Mouse (Mus musculus): ENCODE data around the gene Blvra.
"Not testable (repeated sequence)": the region's sequence is repeated elsewhere in the genome, so short reads cannot be mapped to it uniquely, and the experiment has no call there.

The Blvra gene

DNA sequence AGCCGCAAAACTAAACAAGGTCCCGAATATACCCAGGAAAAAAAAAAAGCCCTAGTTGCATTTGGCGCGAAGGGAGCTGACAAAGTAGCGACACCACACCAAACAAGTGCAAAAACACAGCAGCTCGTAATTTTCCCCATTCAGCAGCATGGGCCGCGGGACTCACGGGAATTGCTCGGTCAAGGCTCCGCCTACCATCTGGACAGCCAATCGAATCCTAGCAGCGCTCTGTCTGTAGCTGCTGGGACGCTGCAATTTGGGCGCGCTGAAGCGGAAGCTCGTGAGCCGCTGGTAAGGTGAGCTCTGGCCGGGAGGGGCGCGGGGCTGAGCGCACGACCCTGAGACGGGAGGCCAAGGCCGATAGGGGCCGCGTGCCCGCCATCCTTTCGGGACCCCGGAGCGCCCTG lies at the start of gene Blvra:
Gene Blvra (plus strand): TSS at position 231 of the 407 bp plus-strand sequence.
- peak; percentile 63 for DNase-seq (ENCODE audit: low read depth, low spot score)

DNA sequence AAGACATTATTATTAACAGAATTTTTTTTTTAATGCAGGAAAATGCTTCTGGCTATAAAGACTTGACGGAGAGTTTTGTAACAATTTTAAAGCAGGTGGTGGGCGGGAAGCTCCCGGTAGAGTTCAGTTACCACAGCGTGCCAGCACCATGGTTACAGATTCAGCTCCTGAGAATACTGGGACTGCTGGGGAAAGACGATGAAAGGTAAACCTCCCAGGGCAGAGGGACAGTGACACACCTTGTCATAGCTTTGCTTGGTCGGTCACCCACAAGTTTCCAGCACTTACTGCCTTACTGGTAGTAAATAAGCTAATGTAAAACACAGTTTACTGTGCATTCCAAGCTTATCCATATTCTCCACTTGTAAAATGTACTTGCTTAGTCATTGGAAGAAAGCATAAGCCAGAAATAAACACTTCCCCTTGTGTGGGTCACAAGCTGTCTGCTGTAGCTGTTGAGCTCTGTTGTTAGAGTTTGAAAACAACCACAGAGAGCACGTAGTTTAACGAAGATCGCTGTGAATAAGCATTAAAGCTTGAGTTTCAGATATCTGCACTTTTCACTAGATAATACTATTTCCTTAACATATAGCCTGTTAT lies 35.4 kb upstream of the Blvra start:
- no peak for DNase-seq (ENCODE audit: low read depth, low spot score)

DNA sequence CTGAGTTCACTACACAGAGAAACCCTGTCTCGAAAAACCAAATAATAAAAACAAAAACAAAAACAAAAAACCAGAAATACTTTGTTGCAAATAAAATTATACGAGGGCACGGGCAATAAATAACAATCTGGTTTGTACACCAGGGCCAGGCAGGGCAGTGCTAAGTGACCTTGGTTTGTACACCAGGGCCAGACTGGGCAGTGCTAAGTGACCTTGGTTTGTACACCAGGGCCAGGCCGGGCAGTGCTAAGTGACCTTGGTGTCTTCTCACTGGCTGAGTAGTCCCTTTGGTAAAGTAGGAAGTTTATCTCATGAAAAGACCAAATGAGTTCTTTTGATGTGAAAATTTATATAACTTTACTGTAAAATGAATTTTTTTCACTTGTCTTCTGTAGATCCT lies 33.2 kb upstream of the Blvra start:
- no peak for DNase-seq (ENCODE audit: low read depth, low spot score)

DNA sequence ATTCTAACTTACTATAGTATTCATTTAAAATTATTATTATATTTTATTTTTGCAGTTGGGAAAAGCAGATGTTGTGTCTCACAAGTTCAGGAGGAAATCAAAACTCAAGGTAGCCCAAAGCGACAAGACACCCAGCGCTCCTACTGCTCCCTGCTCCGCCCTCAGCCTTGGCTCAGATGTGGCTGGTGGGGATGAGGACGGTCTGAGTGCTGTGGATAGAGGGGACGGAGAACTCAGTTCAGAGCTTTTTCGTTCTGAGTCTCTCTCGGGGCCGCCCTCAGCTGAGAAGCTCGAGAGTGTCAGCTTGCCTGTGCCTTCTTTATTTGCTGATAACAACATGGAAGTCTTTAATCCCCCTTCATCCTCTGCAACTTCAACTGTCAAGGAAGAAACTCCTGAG lies 9.0 kb upstream of the Blvra start:
- no peak for DNase-seq (ENCODE audit: low read depth, low spot score)

DNA sequence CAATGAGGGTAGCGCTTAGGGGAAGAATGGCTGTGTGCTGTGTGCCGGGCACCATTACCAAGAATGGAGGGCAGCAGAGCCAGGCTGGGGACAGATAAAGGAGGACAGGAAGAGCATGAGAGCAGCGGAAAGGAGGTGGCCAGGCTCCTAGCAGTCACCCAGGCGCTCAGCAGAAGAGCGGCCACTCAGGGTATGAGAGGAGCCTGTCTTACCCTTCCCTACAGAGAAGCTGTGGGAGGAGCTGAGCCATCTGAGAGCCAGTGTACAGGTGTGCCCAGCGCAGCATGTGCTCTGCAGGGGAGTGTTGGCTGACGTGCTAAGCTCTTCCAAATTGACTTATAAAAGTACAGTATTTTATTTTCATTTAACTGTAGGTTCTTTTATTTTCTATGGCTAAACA lies 1.7 kb upstream of the Blvra start:
- no peak for DNase-seq (ENCODE audit: low read depth, low spot score)

DNA sequence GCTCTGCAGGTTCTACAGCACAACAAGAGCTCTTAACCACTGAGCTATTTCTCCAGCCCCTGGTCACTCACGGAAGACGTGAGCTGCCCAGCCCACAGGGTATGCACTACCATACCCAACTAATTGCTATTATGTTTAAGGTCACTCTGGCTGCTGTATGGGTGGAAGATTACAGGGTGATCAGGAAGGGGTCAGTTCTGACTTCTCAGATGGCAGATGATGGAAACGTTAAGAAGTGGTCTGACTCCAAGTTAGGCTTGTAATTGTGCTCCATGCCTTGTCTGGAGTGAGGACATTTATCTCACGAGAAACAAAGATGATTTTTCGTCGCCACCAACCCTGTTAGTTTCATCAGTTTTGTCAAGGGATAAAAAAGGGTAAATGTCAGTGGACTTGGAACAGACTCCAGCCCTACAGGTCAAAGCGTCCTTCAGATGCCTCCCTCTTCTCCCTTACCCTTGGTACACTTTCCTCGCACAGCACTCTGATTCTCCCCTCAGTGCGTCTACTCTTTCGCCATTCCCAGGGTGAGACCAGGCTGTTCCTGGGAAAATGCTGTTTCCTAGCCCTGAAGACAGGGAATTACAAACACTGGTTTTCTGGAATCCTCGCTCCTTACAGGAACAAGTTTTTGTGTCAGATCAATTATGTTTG lies 557 bp upstream of the Blvra start:
- DNase-seq (ENCODE audit: low read depth, low spot score): no peak

DNA sequence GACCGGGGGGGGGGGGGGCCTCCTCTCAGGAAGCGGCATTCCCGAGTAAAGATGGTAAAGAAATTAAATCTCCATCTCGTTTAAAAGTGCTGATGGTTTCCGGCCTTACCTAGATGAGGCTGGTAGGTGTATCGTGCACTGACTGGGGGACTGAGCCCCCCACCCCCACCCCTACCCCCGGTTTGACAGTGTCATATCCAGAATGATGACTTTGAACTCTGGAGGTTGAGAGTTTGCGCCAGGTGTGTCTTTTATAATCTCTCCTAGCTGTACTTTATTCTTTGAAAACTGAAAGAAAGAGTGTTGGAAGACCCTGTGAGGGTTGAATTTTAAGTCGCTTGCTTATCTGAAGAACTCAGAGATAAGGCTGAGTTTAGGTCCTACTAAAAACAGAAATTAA lies 414 bp downstream of the Blvra start:
- no peak for DNase-seq (ENCODE audit: low read depth, low spot score)

DNA sequence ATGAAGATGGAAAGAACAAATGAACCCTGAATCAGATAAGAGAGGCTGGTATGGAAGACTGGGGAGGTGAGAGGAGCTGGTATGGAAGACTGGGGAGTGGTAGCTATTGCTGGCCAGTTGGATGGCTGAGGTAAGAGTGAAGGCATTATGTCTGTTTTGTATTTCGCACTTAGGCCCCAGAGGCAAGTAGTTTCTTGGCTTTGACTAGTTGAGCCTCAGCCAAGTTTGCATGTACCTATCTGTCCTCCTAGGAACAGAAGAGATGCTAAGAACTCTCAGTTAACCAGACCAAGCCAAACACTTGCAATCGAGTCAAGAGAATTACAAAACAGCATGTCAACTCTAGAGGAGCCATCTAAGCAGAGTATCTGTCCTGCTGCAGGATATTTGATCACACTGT lies 3.7 kb downstream of the Blvra start:
- DNase-seq (ENCODE audit: low read depth, low spot score): no peak

DNA sequence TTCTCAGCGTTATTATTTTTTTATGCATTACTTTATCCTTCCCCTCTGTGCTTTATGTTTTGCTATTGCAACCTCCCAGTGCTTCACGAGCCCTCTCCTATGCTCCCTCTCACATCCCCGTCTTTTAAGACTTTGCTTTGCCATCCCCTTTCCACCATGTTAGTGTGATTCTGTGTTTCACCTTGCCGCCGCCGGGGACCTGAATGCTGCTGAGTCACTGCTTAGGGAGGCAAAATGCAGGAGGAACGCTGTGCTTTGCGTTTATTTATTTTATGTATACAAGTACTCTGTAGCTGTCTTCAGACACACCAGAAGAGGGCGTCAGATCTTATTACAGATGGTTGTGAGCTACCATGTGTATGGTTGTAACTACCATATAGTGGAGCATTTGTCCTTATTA lies 7.1 kb downstream of the Blvra start:
- no peak for DNase-seq (ENCODE audit: low read depth, low spot score)

DNA sequence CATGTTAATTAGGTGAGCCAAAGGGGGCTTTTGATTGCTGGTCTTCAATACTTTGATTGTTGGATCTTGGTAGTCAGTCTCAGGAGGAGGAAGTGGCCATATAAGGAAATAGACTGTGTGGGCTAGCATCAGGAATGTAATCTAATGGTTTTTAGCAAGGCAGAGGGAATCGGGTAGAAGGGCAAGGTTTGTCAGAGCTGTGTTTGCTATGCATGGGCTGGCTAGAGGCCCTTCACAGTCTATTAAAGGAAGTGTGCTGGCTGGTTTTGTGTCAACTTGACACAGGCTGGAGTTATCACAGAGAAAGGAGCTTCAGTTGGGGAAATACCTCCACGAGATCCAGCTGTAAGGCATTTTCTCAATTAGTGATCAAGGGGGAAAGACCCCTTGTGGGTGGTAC lies 8.6 kb downstream of the Blvra start:
- not testable (repeated sequence) for DNase-seq (ENCODE audit: low read depth, low spot score)

DNA sequence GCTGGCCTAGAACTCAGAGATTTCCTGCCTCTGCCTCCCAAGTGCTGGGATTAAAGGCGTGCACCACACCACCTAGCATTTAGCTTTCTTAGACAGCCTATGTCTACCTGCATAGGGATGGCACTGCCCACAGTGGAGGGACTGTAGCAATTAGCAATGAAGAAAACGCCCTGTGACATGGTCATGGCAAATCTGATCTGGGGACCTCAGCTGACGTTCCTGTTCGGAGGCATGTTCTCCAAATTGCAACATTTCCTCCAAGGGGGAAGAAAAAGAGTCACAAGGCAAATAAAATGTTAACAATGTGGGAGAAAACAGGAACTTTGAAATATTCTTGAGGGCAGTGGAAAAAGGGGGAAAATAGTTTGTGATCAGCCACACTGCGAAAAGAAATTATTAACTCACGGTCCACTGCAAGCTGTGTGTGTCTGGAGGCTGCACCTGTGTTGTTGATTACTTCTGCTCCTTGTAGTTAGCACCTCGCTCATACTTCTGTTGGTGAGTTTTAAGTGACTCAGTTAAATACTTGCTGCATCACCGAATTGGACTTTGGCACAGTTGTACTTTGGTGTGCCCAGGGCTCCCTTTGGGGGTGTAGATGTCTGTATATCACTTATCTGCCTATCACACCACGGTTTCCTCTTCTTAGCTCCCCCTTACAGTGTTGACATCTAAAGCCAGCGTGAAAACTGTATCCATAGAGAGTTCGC lies 9.6 kb downstream of the Blvra start:
- no peak for DNase-seq (ENCODE audit: low read depth, low spot score)

DNA sequence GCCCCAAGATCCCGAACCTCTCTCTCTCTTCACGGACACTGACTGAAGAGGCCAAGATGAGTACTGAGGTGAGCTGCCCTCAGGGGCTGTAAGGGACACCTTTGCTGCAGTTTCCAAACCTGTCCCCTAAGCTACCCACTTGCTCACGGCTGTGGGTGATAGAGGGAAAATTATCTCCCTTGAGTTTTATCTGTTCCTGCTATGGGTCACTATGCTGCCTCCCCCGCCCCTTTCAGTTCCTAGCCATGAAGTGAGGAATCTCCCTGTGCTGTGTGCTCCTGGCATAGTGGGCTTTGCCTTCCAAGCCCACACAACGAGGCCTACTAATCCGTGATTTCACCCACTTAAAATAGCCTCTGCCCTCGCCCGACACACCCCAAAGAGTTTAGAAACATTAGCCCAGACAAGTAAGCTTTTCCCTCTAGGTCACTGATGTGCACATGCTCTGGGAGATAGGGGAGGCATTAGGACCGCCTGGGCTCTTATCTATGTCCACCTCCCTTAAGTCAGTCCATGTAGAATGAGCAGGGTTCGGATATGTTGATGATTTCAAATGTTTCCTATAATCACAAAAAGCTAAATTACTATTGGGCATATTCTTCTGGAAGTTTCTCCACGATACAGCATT lies 10.2 kb downstream of the Blvra start:
- DNase-seq (ENCODE audit: low read depth, low spot score): no peak

DNA sequence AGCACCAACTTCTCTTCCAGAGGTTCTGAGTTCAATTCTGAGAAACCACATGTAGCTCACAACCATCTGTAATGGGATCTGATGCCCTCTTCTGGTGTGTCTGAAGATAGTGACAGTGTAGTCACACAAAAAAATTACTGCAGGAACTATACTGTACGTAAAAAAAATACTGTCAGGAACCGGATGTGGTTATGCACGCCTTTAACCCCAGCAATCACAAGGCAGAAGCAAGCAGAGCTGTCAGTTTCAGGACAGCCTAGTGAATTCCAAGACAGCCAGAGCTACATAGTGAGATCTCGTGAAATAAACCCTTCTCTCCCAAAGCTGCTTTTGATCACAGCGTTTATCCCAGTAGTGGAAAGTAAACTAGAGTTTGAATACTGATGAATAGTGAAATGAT lies 15.8 kb downstream of the Blvra start:
- no peak for DNase-seq (ENCODE audit: low read depth, low spot score)

DNA sequence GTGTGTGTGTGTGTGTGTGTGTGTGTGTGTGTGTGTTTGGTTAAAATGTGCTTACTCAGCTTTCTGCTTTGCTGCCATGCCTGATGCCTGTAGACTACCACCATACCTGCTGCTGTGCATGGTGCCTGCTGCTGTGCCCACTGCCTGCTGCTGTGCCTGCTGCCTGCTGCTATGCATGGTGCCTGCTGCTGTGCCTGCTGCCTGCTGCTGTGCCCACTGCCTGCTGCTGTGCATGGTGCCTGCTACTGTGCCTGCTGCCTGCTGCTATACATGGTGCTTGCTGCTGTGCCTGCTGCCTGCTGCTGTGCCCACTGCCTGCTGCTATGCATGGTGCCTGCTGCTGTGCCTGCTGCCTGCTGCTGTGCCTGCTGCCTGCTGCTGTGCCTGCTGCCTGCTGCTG lies 19.7 kb downstream of the Blvra start:
- not testable (repeated sequence) for DNase-seq (ENCODE audit: low read depth, low spot score)

DNA sequence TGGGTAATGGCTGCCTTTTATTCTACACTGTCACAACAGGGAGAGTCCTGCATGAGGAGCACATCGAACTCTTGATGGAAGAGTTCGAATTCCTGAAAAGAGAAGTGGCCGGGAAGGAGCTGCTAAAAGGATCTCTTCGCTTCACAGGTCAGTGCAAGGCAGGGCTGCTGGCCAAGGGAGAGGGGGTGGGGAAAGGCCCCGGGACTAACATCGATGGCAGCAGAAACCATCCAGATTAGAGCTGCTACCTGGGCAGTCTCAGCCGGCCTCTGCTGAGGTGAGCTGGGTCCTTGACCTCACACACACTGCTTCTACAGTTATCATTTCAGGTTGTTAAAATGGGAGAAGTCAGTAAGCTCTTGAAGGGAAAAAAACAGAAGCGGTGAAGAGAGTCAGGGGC lies 21.5 kb downstream of the Blvra start:
- no peak for DNase-seq (ENCODE audit: low read depth, low spot score)

DNA sequence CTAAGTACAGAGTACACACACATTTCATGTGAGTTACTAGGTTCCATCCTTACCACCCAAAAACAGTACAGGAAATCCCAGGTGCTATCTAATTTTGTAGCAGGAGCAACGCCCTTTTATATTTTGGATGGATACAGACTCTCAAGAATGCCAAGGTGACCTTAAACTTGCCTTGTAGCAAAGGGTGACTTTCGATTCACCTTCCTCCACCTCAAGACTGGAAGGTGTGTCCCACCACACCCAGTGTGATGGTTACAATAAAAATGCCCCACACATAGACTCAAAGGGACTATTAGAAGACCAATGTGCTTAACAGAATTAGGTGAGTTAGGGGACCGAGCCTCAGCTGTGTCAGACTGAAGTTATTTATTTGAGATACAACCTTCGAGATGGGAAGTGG lies 38.5 kb downstream of the Blvra start:
- DNase-seq (ENCODE audit: low read depth, low spot score): no peak

DNA sequence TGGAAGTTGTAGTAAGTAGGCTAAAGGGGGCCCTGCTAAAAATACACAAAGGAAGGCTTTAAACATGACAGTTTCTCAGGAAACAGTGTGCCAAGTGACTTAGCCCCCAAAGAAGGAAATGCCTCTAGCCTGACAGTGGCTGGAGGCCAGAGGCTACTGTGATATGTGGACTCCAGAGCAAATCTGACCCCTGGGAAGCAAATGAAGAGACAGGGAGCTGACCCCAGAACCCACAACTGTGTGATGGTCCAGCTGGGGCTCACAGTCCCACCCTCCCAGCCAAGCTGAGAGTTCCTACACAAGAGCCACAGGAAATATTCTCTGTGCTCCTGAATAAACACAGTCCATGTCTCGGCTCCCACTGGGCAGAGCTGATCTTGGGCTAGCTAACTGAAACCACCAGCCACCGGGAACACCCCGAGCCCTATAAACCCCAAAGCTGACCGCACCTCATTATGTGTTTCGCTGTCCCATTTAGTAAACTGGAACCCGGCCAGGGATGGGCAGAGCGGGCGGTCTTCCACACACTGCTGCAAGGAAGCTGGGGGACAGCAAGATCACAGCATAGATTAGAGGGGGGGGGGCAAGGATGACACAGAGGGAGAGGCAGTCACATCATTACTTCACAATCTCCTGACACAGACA lies 51.2 kb downstream of the Blvra start:
- DNase-seq (ENCODE audit: low read depth, low spot score): no peak

DNA sequence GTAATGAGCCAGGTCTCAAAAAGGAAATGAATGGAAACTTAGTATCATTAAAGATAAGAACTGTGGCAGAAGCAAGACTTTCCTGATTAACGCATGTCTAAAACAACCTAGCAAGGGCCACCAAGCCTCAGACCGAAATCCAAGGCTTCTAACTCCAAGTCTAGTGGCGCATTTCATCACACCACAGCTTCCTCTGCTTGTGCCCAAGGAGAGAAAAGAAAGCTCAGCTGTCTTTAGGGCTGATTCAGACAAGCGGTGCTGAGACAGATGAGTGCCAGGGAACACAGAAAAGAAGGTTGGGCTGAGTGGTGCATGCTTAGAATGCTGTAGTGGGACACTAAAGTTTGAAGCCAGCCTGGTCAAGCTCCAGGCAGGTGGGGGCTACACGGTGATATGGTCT lies 58.5 kb downstream of the Blvra start:
- DNase-seq (ENCODE audit: low read depth, low spot score): no peak

DNA sequence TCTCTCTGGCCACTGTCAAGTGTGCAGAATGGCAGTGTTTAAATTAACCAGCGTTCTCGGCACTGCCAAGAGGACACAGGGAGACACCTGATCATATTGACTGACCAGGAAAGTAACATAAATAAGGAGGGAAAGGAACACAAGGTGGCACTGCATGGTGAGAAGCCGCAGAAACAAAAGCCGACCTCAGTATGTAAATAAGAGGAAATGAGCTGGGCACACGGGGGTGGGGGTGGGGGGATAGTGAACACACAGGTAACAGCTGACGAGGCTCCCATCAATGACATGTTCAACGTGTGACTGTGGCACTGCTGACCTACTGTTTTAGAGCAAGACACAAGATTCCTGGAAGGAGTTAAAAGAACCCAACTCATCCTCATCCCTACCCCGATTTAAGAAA lies 60.9 kb downstream of the Blvra start:
- DNase-seq (ENCODE audit: low read depth, low spot score): no peak

DNA sequence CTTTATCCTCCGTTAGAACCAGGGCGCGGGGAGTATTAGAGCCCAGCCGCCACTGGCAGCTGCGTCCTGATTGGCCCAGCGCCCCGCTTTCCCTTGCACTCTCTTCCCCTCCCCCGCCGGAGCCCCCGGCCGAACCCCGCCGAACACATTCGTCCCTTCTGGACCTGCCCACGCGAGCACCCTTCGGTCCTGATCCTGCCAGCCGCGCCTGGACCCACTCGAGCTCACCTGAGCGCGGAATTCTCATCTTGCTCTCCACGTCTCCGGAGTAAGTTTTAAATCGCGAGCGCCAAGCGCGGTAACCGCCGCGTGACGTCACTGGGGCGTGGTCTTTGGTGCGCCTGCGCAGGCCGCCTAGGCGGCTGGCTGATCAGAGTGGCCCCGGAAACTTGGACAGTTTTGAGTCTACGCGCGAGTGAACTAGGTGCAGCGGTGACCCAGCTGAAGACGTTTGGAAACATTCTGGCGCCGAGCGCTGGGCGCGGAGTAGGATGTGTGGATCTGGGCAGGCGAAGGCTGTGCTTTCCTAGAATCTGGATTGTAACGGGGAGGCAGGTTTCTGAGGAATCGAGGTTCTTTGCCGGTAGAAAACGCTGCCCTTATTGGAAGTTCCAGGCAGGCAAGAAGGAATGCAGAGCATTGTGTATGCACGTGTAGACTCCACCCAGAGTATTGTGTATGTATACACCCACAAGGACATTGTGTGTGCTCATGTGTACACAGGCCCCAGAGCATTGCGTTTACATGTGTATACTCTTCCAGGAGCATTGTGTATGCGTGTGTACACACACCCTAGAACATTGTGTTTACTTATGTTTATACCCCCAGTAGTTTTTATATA lies 63.4 kb downstream of the Blvra start, which contains the start of gene Ncaph:
Gene Ncaph (minus strand): TSS at position 334 of the 841 bp plus-strand sequence.
- DNase-seq (ENCODE audit: low read depth, low spot score): peak; percentile 66

DNA sequence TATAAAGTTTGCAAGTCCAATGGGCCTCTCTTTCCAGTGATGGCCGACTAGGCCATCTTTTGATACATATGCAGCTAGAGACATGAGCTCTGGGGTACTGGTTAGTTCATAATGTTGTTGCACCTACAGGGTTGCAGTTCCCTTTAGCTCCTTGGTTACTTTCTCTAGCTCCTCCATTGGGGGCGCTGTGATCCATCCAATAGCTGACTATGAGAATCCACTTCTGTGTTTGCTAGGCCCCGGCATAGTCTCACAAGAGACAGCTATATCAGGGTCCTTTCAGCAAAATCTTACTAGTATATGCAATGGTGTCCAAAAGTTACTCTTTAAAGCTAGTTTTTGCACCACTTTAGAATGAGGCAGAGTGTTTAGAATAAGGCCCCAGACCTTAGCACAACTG lies 64.8 kb downstream of the Blvra start:
- not testable (repeated sequence) for DNase-seq (ENCODE audit: low read depth, low spot score)
